Comparison of ENCODE assay signal across 19 mouse cellular contexts in genomic region chr1:36628585-36628984, GRCm38 (mm10). TPM values are rescaled to one million over a fixed set of nuclear protein-coding genes. Genes with fewer than 3 reads are reported as not detected.
DNase-seq lines count a peak whose midpoint lies in the region; ATAC-seq and TF ChIP-seq lines count a peak whose summit lies in the region.
"Had no signal": no experiment of that assay in that cellular context is flagged by ENCODE, and none has a peak within 500 bp of the region (broad histone marks: within the 10 kb centered on the region; RNA-seq: fewer than 3 reads in every experiment).

No protein-coding gene starts in this region.

- no peak for TF ChIP-seq CTCF in forebrain, postnatal 0 days (IDR thresholded peaks at IDR 0.05; ENCODE audit: low read depth)
- no peak for TF ChIP-seq CTCF in hindbrain, postnatal 0 days (IDR thresholded peaks at IDR 0.05; ENCODE audit: low read depth)

- ATAC-seq in forebrain, postnatal 0 days: peak; percentile 73
- ATAC-seq in forebrain, embryonic 12.5 days (ENCODE audit: low FRiP score): no peak
- no peak for ATAC-seq in hindbrain, postnatal 0 days
- ATAC-seq in hindbrain, embryonic 13.5 days (ENCODE audit: low FRiP score): no peak
- ATAC-seq: activated CD4-positive, CD25-positive, alpha-beta regulatory T cell, adult 4 months had no signal

- no peaks in the 10 kb centered on the region for H3K36me3 ChIP-seq in forebrain, postnatal 0 days (ENCODE audit: insufficient read depth)
- H3K36me3 ChIP-seq in forebrain, embryonic 12.5 days (replicated peaks): no peaks in the 10 kb centered on the region
- H3K36me3 ChIP-seq in hindbrain, postnatal 0 days (ENCODE audit: insufficient read depth, low read length): no peaks in the 10 kb centered on the region
- H3K36me3 ChIP-seq in hindbrain, embryonic 13.5 days: no peaks in the 10 kb centered on the region
- H3K36me3 ChIP-seq: liver, embryonic 15.5 days had no signal

- 27% methylated on average over 8 of the region's 8 CpGs for WGBS in forebrain, postnatal 0 days
- WGBS in forebrain, embryonic 12.5 days: 59% methylated on average over 8 of the region's 8 CpGs
- 39% methylated on average over 8 of the region's 8 CpGs for WGBS in hindbrain, postnatal 0 days
- 68% methylated on average over 8 of the region's 8 CpGs for WGBS in hindbrain, embryonic 13.5 days

- no peak overlapping the region for H3K4me3 ChIP-seq in forebrain, postnatal 0 days (ENCODE audit: low read depth, low read length)
- no peak overlapping the region for H3K4me3 ChIP-seq in forebrain, embryonic 12.5 days (replicated peaks)
- H3K4me3 ChIP-seq in hindbrain, postnatal 0 days (ENCODE audit: low read length): no peak overlapping the region
- no peak overlapping the region for H3K4me3 ChIP-seq in hindbrain, embryonic 13.5 days
- H3K4me3 ChIP-seq: liver, embryonic 15.5 days had no signal

- H3K9me3 ChIP-seq in forebrain, postnatal 0 days (ENCODE audit: low read length): no peaks in the 10 kb centered on the region
- H3K9me3 ChIP-seq in forebrain, embryonic 12.5 days: no peaks in the 10 kb centered on the region
- H3K9me3 ChIP-seq in hindbrain, postnatal 0 days (ENCODE audit: low read length): no peaks in the 10 kb centered on the region
- H3K9me3 ChIP-seq in hindbrain, embryonic 13.5 days: 0 out of 2 replicates have a peak, but pooled peaks cover 3% of the 10 kb centered on the region
- H3K9me3 ChIP-seq: liver, embryonic 15.5 days had no signal

- peak; percentile 39 for DNase-seq in forebrain, postnatal 0 days
- peak; percentile 23 for DNase-seq in hindbrain, postnatal 0 days (ENCODE audit: low spot score)
- DNase-seq in lung, postnatal 10 days: peak; percentile 53
- DNase-seq in lung, adult 18-20 months: no peak
- peak; percentile 50 for DNase-seq in telencephalon, adult 2 months (ENCODE audit: low read depth, low spot score)
- DNase-seq in right cerebral cortex, postnatal 4 days: no peak
- DNase-seq: adrenal gland, postnatal 36 days; cerebellum, postnatal 10 days; heart, postnatal 36 days; kidney, adult 11 months; kidney, postnatal 25 days; retina, postnatal 1 day; thymus, postnatal 25 days had no signal

- no peak overlapping the region for H3K4me2 ChIP-seq in forebrain, postnatal 0 days (ENCODE audit: low read depth)
- H3K4me2 ChIP-seq in forebrain, embryonic 12.5 days: no peak overlapping the region
- H3K4me2 ChIP-seq in hindbrain, postnatal 0 days (ENCODE audit: low read depth, low read length): no peak overlapping the region
- H3K4me2 ChIP-seq in hindbrain, embryonic 13.5 days: no peak overlapping the region
- H3K4me2 ChIP-seq: liver, embryonic 15.5 days had no signal

- H3K27me3 ChIP-seq in forebrain, postnatal 0 days (ENCODE audit: insufficient read depth, low read length): no peaks in the 10 kb centered on the region
- H3K27me3 ChIP-seq in forebrain, embryonic 12.5 days: no peaks in the 10 kb centered on the region
- H3K27me3 ChIP-seq in hindbrain, postnatal 0 days (ENCODE audit: insufficient read depth, low read length): no peaks in the 10 kb centered on the region
- H3K27me3 ChIP-seq in hindbrain, embryonic 13.5 days: 0 out of 2 replicates have a peak, but pooled peaks cover 4% of the 10 kb centered on the region
- H3K27me3 ChIP-seq: liver, embryonic 15.5 days had no signal

- no peaks in the 10 kb centered on the region for H3K4me1 ChIP-seq in forebrain, postnatal 0 days (ENCODE audit: insufficient read depth)
- H3K4me1 ChIP-seq in forebrain, embryonic 12.5 days: no peaks in the 10 kb centered on the region
- 0 out of 2 replicates have a peak, but pooled peaks cover 3% of the 10 kb centered on the region for H3K4me1 ChIP-seq in hindbrain, postnatal 0 days (ENCODE audit: insufficient read depth, low read length)
- H3K4me1 ChIP-seq in hindbrain, embryonic 13.5 days (replicated peaks): 0 out of 2 replicates have a peak, but pooled peaks cover 3% of the 10 kb centered on the region
- H3K4me1 ChIP-seq: liver, embryonic 15.5 days had no signal

- 0 out of 2 replicates have a peak overlapping the region, but pooled peaks have one; percentile 57 for H3K27ac ChIP-seq in forebrain, postnatal 0 days (ENCODE audit: low read depth, low read length)
- H3K27ac ChIP-seq in forebrain, embryonic 12.5 days: no peak overlapping the region
- no peak overlapping the region for H3K27ac ChIP-seq in hindbrain, postnatal 0 days
- H3K27ac ChIP-seq in hindbrain, embryonic 13.5 days: no peak overlapping the region
- H3K27ac ChIP-seq: liver, embryonic 15.5 days had no signal

- H3K9ac ChIP-seq in forebrain, postnatal 0 days: no peak overlapping the region
- H3K9ac ChIP-seq in forebrain, embryonic 12.5 days: no peak overlapping the region
- no peak overlapping the region for H3K9ac ChIP-seq in hindbrain, postnatal 0 days (replicated peaks; ENCODE audit: low read length)
- no peak overlapping the region for H3K9ac ChIP-seq in hindbrain, embryonic 13.5 days
- H3K9ac ChIP-seq: liver, embryonic 15.5 days had no signal

RNA-seq across cellular contexts. Expression of gene Fam178b, which starts 54.4 kb away (rescaled TPM):
- 0.23 TPM in 1 of 2 replicates, not detected in the other for total RNA-seq in forebrain, postnatal 0 days (2014; rRNA removed)
- polyA plus RNA-seq in forebrain, postnatal 0 days (2015; fragmentation: Nextera tagmentation; extraction: Ambion mirVana): not detected in 2 replicates
- 0.18 TPM in 1 of 2 replicates, not detected in the other for polyA plus RNA-seq in forebrain, embryonic 12.5 days (2016; fragmentation: Nextera tagmentation; extraction: Ambion mirVana)
- not detected in 2 replicates for total RNA-seq in hindbrain, postnatal 0 days (2014; rRNA removed)
- polyA plus RNA-seq in hindbrain, postnatal 0 days (2015; fragmentation: Nextera tagmentation; extraction: Ambion mirVana): 0.21 and 0.41 TPM in 2 replicates
- 0.27 and 0.32 TPM in 2 replicates for polyA plus RNA-seq in hindbrain, embryonic 13.5 days (2015; fragmentation: Nextera tagmentation; extraction: Ambion mirVana)
- total RNA-seq: left cerebral cortex, postnatal 25 days; neutrophil, adult 5-6 weeks had no signal
- polyA plus RNA-seq: activated CD4-positive, CD25-positive, alpha-beta regulatory T cell, adult 4 months had no signal

Comparison
In these comparisons a context has a peak if more than half of its experiments do, and no peak if none do; other contexts are left out.
1. DNase-seq: peak in forebrain, postnatal 0 days (single experiment), hindbrain, postnatal 0 days (single experiment), lung, postnatal 10 days (single experiment) and telencephalon, adult 2 months (single experiment); none in lung, adult 18-20 months (0 of 2) and right cerebral cortex, postnatal 4 days (single experiment).